Mouse (Mus musculus) stomach, postnatal 0 days (tissue): ENCODE results near the gene Lrrc28.

Source experiments
- CTCF ChIP-seq: IDR thresholded peaks from 2 replicates; pipeline ENCODE4 v1.5.1; 2016; ENCODE audit warnings: antibody characterized with exemption, low read depth, mild to moderate bottlenecking, moderate library complexity
- EP300 ChIP-seq: optimal IDR thresholded peaks from 2 replicates; pipeline ENCODE3; 2016; ENCODE audit warnings: antibody characterized with exemption

GRCm38 (mm10) chr7:67598050-67598449 lies 47.0 kb downstream of the Lrrc28 start:
- TF ChIP-seq CTCF: no peak
- TF ChIP-seq EP300: no peak
